Mouse (Mus musculus) thymus, postnatal 25 days (tissue): ENCODE data around the gene Tsga10ip.
"Not testable (repeated sequence)": the region's sequence is repeated elsewhere in the genome, so short reads cannot be mapped to it uniquely, and the experiment has no call there.

ENCODE experiments used
- DNase-seq: peaks from one replicate; pipeline ENCODE4 v3.0.0; 2022

The Tsga10ip gene

GRCm38 (mm10) chr19:5388011-5388441 is 14.3 kb downstream of the Tsga10ip start:
- DNase-seq: no peak

GRCm38 (mm10) chr19:5384715-5385114 is 17.6 kb downstream of the Tsga10ip start:
- DNase-seq: no peak

- DNase-seq: no peak
Observed at GRCm38 (mm10) chr19:5383326-5383725, 19.0 kb downstream of the Tsga10ip start.

- no peak for DNase-seq
Observed at GRCm38 (mm10) chr19:5377446-5377845, 24.9 kb downstream of the Tsga10ip start.

DNA sequence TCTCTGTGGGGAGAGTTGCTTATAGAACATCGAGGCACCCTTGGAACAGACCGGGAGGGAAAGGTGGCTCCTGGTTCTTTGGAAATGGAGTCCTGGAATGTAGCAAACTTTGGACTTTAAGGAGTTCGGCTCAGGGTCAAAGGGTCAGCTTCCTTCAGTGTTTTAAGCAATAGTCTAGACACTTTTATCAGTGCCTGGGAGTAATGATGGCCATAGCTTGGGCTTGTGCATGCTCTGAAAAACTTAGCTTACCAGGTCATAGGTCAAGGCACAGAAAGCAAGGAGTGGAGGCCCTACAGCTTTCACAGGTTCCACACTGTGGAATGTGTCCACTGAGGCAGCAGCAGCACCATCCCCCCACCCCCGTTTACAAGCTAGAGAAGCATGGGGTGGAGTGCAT is 27.6 kb downstream of the Tsga10ip start:
- DNase-seq: no peak

- DNase-seq: no peak
Observed at GRCm38 (mm10) chr19:5374177-5374576, 28.1 kb downstream of the Tsga10ip start.

DNA sequence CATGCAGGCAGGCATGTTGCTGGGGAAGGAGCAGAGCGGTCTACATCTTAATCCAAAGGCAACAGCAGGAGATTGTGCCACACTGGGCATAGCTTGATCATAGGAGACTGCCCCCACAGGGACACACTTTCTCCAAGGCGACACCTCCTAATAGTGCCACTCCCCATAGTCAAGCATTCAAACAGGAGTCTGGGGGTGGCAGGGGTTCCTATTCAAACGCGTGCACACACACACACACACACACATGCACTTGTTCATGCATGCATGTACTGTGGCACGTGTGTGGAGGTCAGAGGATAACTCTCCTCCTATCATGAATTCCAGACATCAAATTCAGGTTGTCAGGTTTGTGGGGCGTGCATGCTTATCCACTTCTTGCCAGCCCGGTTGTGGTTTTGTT is 29.6 kb downstream of the Tsga10ip start:
- no peak for DNase-seq

- DNase-seq: no peak
Observed at GRCm38 (mm10) chr19:5370932-5371331, 31.4 kb downstream of the Tsga10ip start.

DNA sequence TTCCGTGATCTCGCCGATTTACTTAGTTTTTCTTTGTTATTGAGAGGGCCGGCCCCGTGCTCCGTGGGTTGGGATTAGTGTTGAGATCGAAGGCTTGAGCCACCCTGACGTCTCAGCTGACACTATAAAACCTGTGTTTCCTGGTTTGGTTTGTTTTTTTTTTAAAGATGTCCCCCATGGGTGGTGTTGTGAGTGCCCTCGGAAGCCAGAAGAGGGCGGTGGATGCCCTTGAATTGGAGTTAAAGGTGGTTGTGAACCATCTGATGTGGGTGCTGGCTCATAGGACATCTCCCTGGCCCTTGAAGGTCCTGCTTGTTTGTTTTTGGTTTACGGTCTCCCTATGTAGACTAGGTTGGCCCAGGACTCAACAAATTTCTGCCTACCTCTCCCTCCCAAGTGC is 34.9 kb downstream of the Tsga10ip start:
- DNase-seq: no peak

DNA sequence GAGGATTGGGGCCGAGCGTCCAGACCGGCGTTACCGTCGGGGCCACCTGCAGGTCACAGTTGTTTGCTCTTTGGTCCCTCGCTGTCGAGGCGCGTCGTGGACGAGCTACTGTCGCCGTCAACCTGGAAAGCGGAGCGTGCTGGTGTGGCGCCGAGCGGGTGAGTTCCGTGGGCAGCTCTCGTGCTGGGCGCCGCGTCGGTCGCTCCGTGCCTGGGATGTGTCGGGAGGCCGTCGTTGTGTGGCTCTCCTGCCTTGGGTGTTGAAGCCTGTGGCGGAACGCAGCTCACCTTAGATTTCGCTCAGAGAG is 35.3 kb downstream of the Tsga10ip start, which contains the start of gene Banf1:
Gene Banf1 (minus strand): TSS at position 116 of the 307 bp plus-strand sequence.
- no peak for DNase-seq

DNA sequence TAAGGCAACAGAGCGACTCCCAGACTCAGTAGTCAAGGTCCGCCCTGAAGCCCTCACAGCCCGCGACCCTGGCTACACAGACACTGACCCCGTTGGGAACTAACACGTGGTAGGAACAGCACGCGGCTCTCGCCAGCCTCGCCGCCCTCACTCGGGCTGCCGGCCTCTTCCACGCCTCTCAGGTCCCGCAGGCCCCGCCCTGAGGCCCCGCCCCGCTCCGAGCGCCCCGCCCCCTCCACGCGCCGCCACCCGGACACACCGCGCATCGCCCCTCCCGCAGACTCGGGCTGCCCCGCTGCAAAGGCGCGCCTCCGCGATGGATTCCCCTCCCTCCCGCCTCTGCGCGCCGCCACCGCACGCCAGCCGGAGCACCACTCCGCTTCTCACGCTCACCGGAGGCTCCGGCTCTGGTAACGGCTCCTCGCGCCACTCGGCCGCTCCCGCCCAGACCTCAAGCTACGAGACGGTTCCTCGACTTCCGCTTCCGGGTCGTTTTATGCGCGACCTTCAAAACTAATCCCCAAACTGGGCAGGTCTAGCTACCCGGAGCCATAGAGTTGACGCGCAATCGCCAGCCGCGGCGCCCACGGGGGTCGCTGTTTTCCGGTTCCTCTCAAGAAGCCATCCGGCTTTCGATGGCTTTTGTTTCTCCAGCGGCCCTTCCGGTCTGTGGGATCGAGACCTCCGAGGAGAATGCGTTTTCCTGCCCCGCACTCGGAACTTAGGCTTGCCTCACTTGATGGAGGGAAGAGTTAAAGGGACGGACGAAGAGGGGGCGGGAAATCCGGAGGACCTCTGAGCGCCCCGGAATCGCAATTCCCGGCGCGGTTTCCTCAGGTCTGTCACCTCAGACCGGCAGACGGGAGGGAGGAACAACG is 35.9 kb downstream of the Tsga10ip start, which contains the start of gene Eif1ad:
Gene Eif1ad (plus strand): TSS at position 567 of the 878 bp plus-strand sequence.
- DNase-seq: peak; percentile 94

DNA sequence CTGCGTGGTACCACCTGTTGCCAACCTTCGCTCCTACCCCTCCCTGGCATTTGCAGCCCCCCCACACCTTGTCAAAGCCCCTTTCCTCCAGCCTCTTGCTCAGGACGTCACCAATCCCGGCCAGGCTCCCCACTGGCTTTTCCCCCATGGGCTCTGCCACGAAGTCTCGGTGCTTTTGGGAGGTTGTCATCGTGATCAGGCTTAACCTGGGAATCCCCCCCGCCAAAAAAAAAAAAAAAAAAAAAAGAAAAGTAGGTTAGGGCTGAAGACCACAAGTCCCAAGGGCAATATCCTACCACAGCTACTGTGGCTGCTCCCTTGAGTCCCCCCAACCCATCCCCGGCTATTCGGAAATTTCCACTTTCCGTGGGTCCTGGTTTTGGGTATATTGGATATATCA is 36.6 kb downstream of the Tsga10ip start:
- DNase-seq: no peak

GRCm38 (mm10) chr19:5364124-5364523 is 38.2 kb downstream of the Tsga10ip start:
- no peak for DNase-seq

GRCm38 (mm10) chr19:5362186-5362585 is 40.1 kb downstream of the Tsga10ip start:
- DNase-seq: no peak

DNA sequence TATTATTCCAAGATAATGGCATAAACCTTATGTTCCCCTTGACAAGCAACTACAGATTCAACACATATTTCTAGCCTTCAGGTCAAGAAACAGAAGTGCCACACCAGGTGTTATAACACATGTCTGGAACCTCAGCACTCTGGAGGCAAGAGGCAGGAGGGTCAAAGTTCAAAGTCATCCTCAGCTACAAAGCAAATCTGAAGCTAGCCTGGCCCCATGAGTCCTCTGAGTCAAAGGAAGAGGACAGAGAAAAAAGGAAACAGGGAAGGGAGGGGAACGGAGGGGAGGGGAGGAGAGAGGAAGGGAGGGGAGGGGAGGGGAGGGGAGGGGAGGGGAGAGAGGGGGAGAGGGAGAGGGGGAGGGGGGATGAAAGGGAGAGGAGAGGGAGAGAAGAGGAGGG is 46.2 kb downstream of the Tsga10ip start:
- DNase-seq: no peak

GRCm38 (mm10) chr19:5353609-5354008 is 48.7 kb downstream of the Tsga10ip start:
- no peak for DNase-seq

DNA sequence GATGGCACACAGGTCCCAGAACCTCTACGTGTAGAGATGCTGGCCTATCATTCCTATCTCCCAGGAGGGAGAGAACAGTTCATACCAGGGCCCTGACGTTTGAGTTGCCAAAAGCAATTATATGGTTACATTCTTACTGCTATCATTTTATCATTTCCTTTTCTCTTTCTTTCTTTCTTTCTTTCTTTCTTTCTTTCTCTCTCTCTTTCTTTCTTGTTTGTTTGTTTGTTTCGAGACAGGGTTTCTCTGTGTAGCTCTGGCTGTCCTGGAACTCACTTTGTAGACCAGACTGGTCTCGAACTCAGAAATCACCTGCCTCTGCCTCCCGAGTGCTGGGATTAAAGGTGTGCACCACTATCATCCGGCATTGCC is 52.8 kb downstream of the Tsga10ip start, which contains the start of gene Cst6:
Gene Cst6 (minus strand): TSS at position 73 of the 372 bp plus-strand sequence.
- DNase-seq: not testable (repeated sequence)

DNA sequence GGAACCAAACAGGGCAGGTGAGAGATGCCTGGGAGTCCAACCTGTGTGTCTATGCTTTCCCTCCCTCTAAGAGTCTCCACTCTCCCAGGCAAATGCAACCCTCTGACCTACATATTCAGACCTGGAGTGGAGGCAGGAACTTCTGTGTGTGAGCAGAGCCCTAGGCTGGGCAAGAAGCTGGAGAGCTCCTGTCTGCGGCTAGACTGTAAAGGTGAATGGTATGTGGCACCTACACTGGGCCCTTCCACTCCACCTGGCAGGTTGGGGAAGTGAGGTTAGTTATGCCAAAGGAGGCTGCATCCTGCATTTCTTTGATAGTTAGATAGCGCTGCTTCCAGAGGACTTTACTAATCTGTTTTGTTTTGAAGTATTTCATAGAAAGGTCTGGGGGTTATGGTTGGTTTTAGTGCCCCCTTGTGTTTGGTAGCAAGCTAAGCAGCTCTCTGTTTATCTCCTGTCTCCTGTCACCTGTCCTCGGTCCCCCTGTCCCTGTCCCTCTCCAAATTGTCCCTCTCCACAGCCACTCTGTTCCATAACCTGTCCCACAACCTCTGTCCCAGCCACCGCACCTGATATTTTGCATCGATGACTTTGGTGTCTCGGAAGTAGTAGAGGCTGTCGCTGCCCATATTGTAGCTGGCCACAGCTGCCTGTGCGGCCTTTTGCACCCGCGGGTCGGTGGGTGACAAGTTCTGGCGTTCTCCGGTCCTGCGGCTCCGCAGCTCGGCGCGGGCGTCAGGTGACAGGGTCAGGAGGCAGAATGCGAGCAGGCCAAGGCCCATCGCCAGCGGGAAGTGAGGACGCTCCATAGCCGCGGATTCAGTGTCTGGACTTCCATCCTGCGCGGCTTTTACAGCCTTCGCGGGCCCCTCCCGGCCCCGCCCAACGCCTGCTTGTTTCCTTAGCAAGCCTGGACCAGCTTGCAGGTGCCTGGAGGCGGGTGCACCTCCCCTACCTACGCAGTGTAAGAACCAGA is 53.5 kb downstream of the Tsga10ip start:
- peak; percentile 27 for DNase-seq

DNA sequence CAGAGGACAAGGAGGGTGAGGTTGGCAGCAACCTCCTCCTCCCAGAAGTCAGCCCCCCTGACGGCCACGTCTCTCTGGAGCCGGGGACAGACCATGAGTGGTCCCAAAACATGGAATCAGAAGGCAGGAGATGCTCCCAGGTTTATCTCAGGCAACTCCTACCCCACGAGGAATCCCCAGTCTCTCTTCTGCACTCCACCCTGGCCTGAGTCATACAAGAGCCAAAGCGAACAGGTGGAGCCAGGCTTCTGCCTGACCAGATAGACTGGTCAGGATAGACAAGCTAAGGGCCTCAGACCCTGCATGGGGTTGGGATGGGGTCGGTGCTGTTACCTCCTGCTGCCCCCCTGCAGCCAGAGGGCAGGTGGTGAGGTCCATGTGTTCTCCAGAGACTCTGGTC is 54.3 kb downstream of the Tsga10ip start:
- no peak for DNase-seq

- DNase-seq: no peak
Observed at GRCm38 (mm10) chr19:5345297-5346131, 56.8 kb downstream of the Tsga10ip start.

- no peak for DNase-seq
Observed at GRCm38 (mm10) chr19:5341360-5341759, 61.0 kb downstream of the Tsga10ip start.
